Mouse (Mus musculus): ENCODE data around the gene Papola. TPM values are rescaled to one million over a fixed set of nuclear protein-coding genes. Genes with fewer than 3 reads are reported as not detected.

Papola gene
- polyA plus RNA-seq, 1 experiment from 2014 or later = 326 TPM

DNA sequence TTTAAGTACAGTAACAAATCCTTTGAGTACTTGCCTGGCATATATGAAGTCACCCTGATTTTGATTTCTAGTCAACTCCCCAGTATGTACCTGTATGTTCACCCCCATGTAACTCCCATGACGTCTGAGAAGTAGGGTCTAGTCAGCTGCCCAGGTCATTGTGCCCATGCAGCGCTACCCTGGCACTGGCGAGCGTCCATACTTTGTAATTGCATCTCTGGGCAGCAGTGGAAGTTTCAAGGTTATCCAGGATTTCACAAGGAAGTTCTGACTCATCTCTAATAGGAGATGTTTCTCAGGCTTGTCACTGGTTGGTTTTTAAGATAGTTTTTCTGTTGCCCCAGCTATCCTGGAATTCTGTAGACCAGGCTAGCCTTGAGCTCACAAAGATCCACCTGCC is 59.9 kb downstream of the Papola start:
- ATAC-seq (ENCODE audit: low FRiP score) = no peak

DNA sequence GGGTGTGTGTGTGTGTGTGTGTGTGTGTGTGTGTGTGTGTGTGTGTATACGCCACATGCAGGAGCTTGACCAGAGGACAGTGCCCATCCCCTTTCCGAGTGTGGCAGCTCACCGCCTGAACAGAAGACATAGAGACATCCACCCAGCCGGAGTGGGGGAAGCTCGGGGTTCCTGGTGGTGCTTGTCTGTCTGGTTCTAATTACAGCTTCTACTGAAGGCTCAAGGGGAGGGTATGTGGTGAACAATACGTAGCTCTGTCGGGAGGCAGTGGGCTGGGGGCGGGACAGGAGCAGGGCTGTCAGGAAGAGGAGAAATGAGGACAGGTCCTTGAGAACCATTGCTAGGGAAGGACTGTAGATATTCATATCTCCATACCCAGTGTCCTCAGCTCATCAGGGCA is 64.6 kb downstream of the Papola start:
- no peak overlapping the region for H3K4me3 ChIP-seq (replicated peaks)
- H3K4me1 ChIP-seq = peaks cover 21% of the 10 kb centered on the region
- H3K9ac ChIP-seq = no peak overlapping the region
- ATAC-seq (ENCODE audit: low FRiP score) = peak; percentile 33; the same call in 1 of the 2 replicates
- H3K27me3 ChIP-seq = no peaks in the 10 kb centered on the region
- no peak overlapping the region for H3K4me2 ChIP-seq
- peaks cover 5% of the 10 kb centered on the region; the same call in 1 of the 2 replicates for H3K36me3 ChIP-seq (replicated peaks)
- no peaks in the 10 kb centered on the region for H3K9me3 ChIP-seq
- WGBS = 60% methylated on average over 8 of the region's 8 CpGs
- H3K27ac ChIP-seq = peak overlapping the region; percentile 46; the same call in 1 of the 2 replicates

More for the DNA sequence above, 59.9 kb downstream of the Papola start:
- Histone ChIP-seq H3K4me3 (replicated peaks) (no peak overlapping the region), H3K27me3 (no peaks in the 10 kb centered on the region), H3K9me3 (0 out of 2 replicates have a peak, but pooled peaks cover 6% of the 10 kb centered on the region), H3K36me3 (replicated peaks) (peaks cover 22% of the 10 kb centered on the region), H3K27ac (no peak overlapping the region), H3K4me1 (no peaks in the 10 kb centered on the region), H3K9ac (no peak overlapping the region), H3K4me2 (no peak overlapping the region)
- WGBS = 97% methylated on average over 4 of the region's 4 CpGs

DNA sequence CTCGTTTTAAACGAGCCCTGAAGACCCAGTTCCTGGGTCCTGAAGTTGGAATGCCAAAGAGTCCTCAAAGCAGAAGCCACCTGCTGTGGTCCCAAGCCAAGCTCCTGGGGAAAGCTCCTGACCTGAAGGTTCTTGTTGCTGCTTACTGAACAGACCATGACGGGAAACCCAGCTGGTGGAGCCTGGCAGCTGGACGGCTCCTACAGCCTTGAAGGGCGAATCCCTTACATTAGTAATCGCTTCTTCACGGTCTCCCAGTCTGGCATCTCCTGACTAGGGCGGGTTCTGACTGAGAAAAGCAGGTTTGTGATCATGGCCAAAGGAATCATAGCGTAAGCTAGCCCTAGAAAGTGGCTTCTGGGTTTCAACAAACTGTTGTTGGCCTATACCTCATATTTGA is 66.2 kb downstream of the Papola start:
- Histone ChIP-seq H3K9ac (no peak overlapping the region), H3K4me3 (replicated peaks) (no peak overlapping the region), H3K4me1 (peaks cover 34% of the 10 kb centered on the region), H3K27me3 (no peaks in the 10 kb centered on the region), H3K27ac (no peak overlapping the region), H3K9me3 (no peaks in the 10 kb centered on the region), H3K36me3 (replicated peaks) (peaks cover 4% of the 10 kb centered on the region; the same call in 1 of the 2 replicates), H3K4me2 (no peak overlapping the region)
- ATAC-seq (ENCODE audit: low FRiP score) = no peak
- 86% methylated on average over 9 of the region's 9 CpGs for WGBS

DNA sequence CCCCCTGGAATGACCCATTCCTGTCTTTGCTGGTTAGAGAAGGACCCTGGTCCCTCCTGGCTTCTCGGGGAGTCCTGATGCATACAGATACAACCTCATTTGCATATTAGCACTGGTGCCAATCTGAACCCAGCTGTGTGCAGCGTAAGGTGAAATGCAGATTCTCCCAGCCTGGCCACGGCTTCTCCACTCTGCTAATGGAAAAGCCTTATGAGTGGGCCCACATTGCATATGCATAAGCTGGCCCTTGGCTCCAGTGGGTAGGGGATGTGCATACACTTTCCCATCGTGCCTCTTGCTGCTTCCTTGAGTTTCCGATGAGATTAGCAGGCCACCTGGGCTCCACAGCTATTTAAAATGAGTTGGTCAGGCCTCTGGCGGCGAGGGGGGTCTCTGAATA is 68.3 kb downstream of the Papola start:
- Histone ChIP-seq H3K36me3 (replicated peaks) (no peaks in the 10 kb centered on the region), H3K27me3 (no peaks in the 10 kb centered on the region), H3K4me3 (replicated peaks) (no peak overlapping the region), H3K4me2 (no peak overlapping the region), H3K4me1 (peaks cover 47% of the 10 kb centered on the region), H3K9me3 (no peaks in the 10 kb centered on the region), H3K9ac (no peak overlapping the region), H3K27ac (no peak overlapping the region)
- WGBS = 42% methylated on average over 7 of the region's 7 CpGs
- ATAC-seq (ENCODE audit: low FRiP score) = peak; percentile 53; the same call in 1 of the 2 replicates

DNA sequence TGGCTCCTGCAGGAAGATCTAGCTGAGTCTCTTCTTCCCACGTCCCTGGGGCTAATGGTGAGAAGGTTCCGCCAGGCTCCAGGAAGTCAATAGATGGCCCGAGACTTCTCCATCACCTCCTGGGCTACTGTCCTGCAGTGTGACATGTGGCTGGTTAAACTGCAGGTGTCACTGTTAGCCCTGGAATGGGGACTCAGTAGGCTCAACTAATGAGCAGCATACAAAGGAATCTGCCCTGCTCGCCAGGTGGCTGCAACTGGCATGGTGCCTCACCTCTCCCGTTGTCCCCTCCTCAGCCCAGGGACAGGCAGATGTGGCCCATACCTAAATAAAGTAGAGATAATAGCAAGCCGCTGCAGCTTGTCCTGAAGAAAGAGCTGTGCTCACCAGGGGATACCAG is 70.1 kb downstream of the Papola start:
- WGBS = 35% methylated on average over 6 of the region's 6 CpGs
- Histone ChIP-seq H3K4me2 (no peak overlapping the region), H3K27me3 (no peaks in the 10 kb centered on the region), H3K4me3 (replicated peaks) (no peak overlapping the region), H3K9me3 (no peaks in the 10 kb centered on the region), H3K36me3 (replicated peaks) (no peaks in the 10 kb centered on the region), H3K9ac (no peak overlapping the region), H3K4me1 (peaks cover 54% of the 10 kb centered on the region), H3K27ac (0 out of 2 replicates have a peak overlapping the region, but pooled peaks have one; percentile 31)
- peak; percentile 64 for ATAC-seq (ENCODE audit: low FRiP score)

DNA sequence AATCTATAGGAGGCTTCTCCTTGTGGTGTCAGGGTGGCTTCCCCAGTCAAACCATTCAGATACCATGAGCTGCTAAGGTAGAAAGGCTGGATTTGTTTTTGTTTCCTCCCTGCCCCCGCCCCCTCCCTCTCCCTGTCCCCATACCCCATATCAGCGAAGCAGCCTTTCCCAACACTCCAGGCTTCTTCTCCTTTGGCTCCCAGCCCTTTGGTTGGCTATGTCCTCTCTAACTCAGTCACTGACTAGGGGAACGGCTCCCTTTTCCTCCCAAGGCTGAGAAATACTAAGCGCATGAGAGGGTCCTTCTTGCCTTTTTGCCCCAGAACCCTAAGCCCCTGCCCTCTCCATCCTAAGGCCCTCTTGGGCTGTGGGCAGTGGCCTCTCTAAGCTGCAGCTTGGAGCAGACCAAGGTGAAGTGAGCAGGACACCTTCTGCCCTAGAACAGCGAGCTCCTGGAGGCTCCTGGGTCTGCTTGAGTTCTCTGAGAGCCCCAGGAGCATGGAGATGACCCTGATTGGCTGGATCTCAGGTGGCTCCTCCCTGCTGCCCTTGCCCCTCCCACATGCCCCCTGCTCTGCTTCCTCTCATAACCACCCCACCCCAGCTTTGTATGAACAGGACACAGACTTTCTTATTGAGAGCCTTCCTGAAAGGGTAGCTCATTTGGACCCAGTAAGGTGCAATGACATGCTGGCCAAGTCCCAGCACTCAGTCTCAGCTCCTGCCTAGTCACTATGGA is 73.6 kb downstream of the Papola start:
- Histone ChIP-seq H3K4me2 (no peak overlapping the region), H3K36me3 (replicated peaks) (no peaks in the 10 kb centered on the region), H3K9ac (no peak overlapping the region), H3K4me1 (peaks cover 36% of the 10 kb centered on the region), H3K9me3 (0 out of 2 replicates have a peak, but pooled peaks cover 5% of the 10 kb centered on the region), H3K4me3 (replicated peaks) (no peak overlapping the region), H3K27me3 (no peaks in the 10 kb centered on the region), H3K27ac (0 out of 2 replicates have a peak overlapping the region, but pooled peaks have one; percentile 26)
- no peak for ATAC-seq (ENCODE audit: low FRiP score)
- 82% methylated on average over 5 of the region's 5 CpGs for WGBS

DNA sequence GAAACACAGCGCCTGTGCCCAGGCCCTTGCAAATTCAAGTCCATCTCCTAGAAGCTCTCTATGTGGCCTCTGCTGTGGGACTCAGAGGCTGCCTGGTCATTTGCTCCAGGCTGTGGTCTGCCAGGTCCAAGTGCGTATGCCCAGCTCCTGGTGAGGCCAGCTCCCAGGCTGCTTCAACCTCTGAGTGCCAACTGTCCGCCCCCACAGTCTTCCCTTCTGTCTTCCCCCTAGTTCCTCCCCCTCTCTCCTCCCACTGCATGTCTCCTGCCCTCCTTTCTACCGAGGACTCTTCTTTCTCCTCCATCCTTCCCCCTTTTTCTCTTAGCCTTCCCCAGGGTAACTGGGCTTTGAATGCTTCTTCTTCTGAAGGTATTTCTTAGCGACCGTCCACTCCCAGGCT is 77.6 kb downstream of the Papola start:
- H3K4me1 ChIP-seq = peaks cover 10% of the 10 kb centered on the region; the same call in 1 of the 2 replicates
- no peak overlapping the region for H3K4me2 ChIP-seq
- no peaks in the 10 kb centered on the region for H3K36me3 ChIP-seq (replicated peaks)
- ATAC-seq (ENCODE audit: low FRiP score) = no peak
- WGBS = 80% methylated on average over 6 of the region's 6 CpGs
- peak overlapping the region; percentile 51 for H3K27ac ChIP-seq
- no peak overlapping the region for H3K9ac ChIP-seq
- H3K27me3 ChIP-seq = no peaks in the 10 kb centered on the region
- peaks cover 16% of the 10 kb centered on the region for H3K9me3 ChIP-seq
- H3K4me3 ChIP-seq (replicated peaks) = no peak overlapping the region

DNA sequence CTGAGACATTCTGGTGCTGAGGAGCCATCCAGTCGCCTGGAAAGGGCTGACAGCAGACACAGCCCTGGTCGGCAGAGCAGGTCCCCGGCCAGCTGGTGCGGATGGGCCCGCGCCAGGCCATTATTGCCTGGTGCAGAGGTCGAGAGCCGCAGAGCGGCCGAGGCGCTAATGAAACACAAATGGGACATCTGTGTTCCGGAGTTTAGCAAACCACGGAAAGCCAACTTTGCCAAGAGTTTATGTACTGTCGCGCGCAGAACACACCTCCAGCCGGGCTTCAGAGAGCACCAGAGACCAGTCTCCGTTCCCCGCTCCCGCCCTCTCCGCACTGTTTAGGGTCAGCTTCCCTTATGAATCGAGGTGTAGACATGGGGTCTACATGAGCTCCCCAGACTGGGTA is 78.1 kb downstream of the Papola start:
- H3K9me3 ChIP-seq = peaks cover 16% of the 10 kb centered on the region
- H3K4me1 ChIP-seq = peaks cover 9% of the 10 kb centered on the region; the same call in 1 of the 2 replicates
- 74% methylated on average over 22 of the region's 22 CpGs for WGBS
- H3K27me3 ChIP-seq = no peaks in the 10 kb centered on the region
- H3K4me2 ChIP-seq = no peak overlapping the region
- no peaks in the 10 kb centered on the region for H3K36me3 ChIP-seq (replicated peaks)
- ATAC-seq (ENCODE audit: low FRiP score) = peak; percentile 46; the same call in 1 of the 2 replicates
- peak overlapping the region; percentile 51; the same call in 1 of the 2 replicates for H3K27ac ChIP-seq
- H3K9ac ChIP-seq = no peak overlapping the region
- H3K4me3 ChIP-seq (replicated peaks) = no peak overlapping the region

DNA sequence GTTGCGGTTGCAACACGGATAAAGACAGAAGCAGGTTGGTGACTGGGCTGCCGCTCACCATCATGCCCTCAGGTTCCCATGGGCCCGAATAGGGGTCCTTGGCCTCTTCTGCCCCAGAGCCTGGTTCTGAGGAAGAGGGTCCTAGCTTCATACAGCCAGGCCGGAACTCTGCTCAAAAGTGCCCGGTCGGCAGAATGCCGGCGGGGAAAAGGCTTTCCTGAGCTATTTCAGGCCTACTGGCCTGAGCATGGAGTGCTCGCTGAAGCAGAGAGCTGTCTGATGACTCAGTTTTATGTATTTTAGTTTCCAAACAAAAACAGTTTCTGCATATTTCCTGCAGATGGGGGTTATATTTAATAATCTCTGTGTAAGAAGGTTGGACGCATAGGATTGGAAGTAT is 78.9 kb downstream of the Papola start:
- Histone ChIP-seq H3K36me3 (replicated peaks) (no peaks in the 10 kb centered on the region), H3K9me3 (peaks cover 16% of the 10 kb centered on the region), H3K4me1 (peaks cover under 1% of the 10 kb centered on the region; the same call in 1 of the 2 replicates), H3K4me2 (no peak overlapping the region), H3K27me3 (no peaks in the 10 kb centered on the region), H3K9ac (no peak overlapping the region), H3K27ac (no peak overlapping the region), H3K4me3 (replicated peaks) (no peak overlapping the region)
- WGBS = 92% methylated on average over 11 of the region's 11 CpGs
- no peak for ATAC-seq (ENCODE audit: low FRiP score)

DNA sequence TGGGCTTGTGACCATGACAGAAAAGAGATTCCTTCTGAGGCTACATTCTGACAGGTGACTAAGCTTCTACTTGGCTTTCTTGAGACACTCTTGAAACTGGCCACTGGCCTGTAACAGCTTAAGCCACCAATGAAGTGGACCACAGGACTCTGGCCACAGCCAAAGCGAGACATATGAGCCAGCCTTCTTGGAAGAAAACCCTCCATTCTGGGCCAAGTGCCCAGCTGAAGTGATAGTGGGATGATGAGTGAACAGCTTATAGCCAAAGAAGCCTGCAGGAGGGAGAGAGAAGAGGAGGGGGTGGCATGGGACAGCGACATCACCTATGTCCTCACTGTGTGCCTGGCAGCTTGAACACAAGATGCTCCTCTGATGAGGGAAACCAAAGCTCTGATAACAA is 83.2 kb downstream of the Papola start:
- Histone ChIP-seq H3K4me1 (no peaks in the 10 kb centered on the region), H3K9ac (no peak overlapping the region), H3K27me3 (peaks cover 14% of the 10 kb centered on the region; the same call in 1 of the 2 replicates), H3K4me2 (no peak overlapping the region), H3K27ac (no peak overlapping the region), H3K9me3 (peaks cover 11% of the 10 kb centered on the region), H3K4me3 (replicated peaks) (no peak overlapping the region), H3K36me3 (replicated peaks) (no peaks in the 10 kb centered on the region)
- 84% methylated on average over 2 of the region's 2 CpGs for WGBS
- ATAC-seq (ENCODE audit: low FRiP score) = no peak

DNA sequence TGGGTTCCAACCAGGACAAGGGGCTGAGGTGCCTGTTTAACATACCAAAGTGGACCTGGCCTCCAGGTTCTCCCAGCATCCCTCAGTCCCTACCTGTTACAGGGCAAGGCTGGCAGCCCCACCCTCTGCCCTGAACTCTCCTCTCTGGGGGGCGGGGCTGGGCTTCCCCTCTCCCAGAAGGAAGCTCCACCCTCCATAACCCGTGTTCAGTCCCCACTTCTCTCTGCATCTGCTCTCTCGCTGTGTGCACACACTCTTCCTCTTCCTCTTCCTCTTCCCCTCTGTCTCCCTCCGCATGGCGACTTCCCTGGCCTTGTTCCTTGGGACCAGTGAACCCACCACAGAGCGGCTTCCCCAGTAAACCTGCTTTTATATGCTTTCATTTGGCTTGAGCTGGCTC is 84.7 kb downstream of the Papola start:
- no peaks in the 10 kb centered on the region for H3K36me3 ChIP-seq (replicated peaks)
- H3K27ac ChIP-seq = no peak overlapping the region
- H3K4me2 ChIP-seq = no peak overlapping the region
- peaks cover 11% of the 10 kb centered on the region for H3K9me3 ChIP-seq
- no peak overlapping the region for H3K4me3 ChIP-seq (replicated peaks)
- peaks cover 14% of the 10 kb centered on the region; the same call in 1 of the 2 replicates for H3K27me3 ChIP-seq
- no peaks in the 10 kb centered on the region for H3K4me1 ChIP-seq
- ATAC-seq (ENCODE audit: low FRiP score) = no peak
- WGBS = 29% methylated on average over 6 of the region's 6 CpGs
- no peak overlapping the region for H3K9ac ChIP-seq

DNA sequence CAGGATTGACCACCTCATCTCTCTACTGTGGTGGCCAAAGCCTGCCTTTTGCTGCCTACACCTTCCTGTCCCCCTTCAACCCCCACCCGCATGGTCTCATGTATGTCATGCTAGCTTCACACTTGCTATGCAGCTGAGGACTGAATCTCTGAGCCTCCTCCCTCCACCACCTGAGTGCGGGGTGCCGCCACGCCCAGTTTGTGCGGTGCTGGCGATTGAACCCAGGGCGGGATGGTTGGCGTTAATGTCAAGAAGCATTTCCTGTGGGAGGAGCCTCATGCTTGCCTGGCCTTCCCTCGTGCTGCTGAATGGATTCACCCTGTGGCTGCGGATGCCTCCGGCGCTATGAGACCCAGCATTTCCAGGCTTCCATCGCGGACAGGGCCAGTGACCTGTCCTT is 85.2 kb downstream of the Papola start:
- no peak overlapping the region for H3K4me2 ChIP-seq
- H3K27me3 ChIP-seq = peaks cover 14% of the 10 kb centered on the region; the same call in 1 of the 2 replicates
- no peak overlapping the region for H3K9ac ChIP-seq
- H3K4me1 ChIP-seq = 0 out of 2 replicates have a peak, but pooled peaks cover 1% of the 10 kb centered on the region
- H3K4me3 ChIP-seq (replicated peaks) = no peak overlapping the region
- WGBS = 36% methylated on average over 14 of the region's 14 CpGs
- H3K27ac ChIP-seq = no peak overlapping the region
- ATAC-seq (ENCODE audit: low FRiP score) = no peak
- no peaks in the 10 kb centered on the region for H3K36me3 ChIP-seq (replicated peaks)
- peaks cover 8% of the 10 kb centered on the region for H3K9me3 ChIP-seq

DNA sequence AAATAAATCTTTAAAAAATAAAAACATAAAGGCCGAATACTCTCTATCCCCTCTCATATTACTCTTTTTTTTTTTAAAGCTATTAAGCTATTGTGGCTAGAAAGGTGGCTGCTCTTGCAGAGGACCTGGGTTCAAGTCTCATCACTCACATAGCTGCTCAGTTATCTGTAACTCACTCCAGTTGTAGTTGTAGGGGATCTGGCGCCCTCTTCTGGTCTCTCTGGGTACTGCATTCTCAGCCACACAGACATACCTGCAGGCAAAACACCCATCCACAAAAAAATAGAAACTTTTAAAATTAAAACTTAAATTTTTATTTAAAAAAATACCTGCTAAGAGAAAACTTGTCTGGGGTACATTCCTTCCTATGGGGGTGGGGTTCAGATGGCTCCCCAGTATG is 88.8 kb downstream of the Papola start:
- no peak overlapping the region for H3K27ac ChIP-seq
- no peak overlapping the region for H3K4me2 ChIP-seq
- H3K9me3 ChIP-seq = no peaks in the 10 kb centered on the region
- 54% methylated on average over 2 of the region's 2 CpGs for WGBS
- no peak for ATAC-seq (ENCODE audit: low FRiP score)
- H3K4me3 ChIP-seq (replicated peaks) = no peak overlapping the region
- H3K36me3 ChIP-seq (replicated peaks) = no peaks in the 10 kb centered on the region
- H3K4me1 ChIP-seq = peaks cover 25% of the 10 kb centered on the region
- H3K27me3 ChIP-seq = peaks cover 14% of the 10 kb centered on the region; the same call in 1 of the 2 replicates
- no peak overlapping the region for H3K9ac ChIP-seq

All from forebrain, embryonic 12.5 days (tissue).